Mouse (Mus musculus) left cerebral cortex, postnatal 25 days (tissue): ENCODE measurements around the gene Smc6. TPM values are rescaled to one million over a fixed set of nuclear protein-coding genes. Genes with fewer than 3 reads are reported as not detected.

Experiments
- DNase-seq, 2 experiments: peaks; one replicate each; pipeline ENCODE4 v3.0.0; 2022; ENCODE audit warnings: low spot score in 2 of 2, mixed read lengths in 1 of 2
- intact Hi-C: fragments of 180-260 bp; cut with DNase I; formaldehyde crosslinking; loops from one replicate; pipeline ENCODE4 v1.15.1; 2025
- total RNA-seq, 2 experiments: library from RNA; stranded (reverse); gene quantifications; 2 replicates each; pipeline ENCODE4 v1.2.3; 2021

The Smc6 gene
- total RNA-seq, 2 experiments from 2014 or later: 29.2 to 38.0 TPM

- intact Hi-C loops: no loop called here
- DNase-seq: no peak
These were observed 10.9 kb downstream of the Smc6 start for GRCm38 (mm10) chr12:11276632-11277031.

- intact Hi-C loops: no loop called here
- no peak for DNase-seq
These were observed 11.5 kb downstream of the Smc6 start for GRCm38 (mm10) chr12:11277207-11277606.

- no peak for DNase-seq
- intact Hi-C loops: no loop called here
These were observed 14.2 kb downstream of the Smc6 start for GRCm38 (mm10) chr12:11279886-11280285.

- intact Hi-C loops: no loop called here
- no peak for DNase-seq
These were observed 15.9 kb downstream of the Smc6 start for GRCm38 (mm10) chr12:11281584-11281983.

- no peak for DNase-seq
These were observed 20.7 kb downstream of the Smc6 start for GRCm38 (mm10) chr12:11286382-11286781.

GRCm38 (mm10) chr12:11300858-11301257 is 35.2 kb downstream of the Smc6 start:
- intact Hi-C loops: no loop called here
- DNase-seq: no peak

More at GRCm38 (mm10) chr12:11286382-11286781, 20.7 kb downstream of the Smc6 start:
- intact Hi-C loops: no loop called here

- intact Hi-C loops: no loop called here
- DNase-seq: no peak
These were observed 41.3 kb downstream of the Smc6 start for GRCm38 (mm10) chr12:11306753-11307645.

- intact Hi-C loops: loop anchor here (5.0 kb wide), 1 partner anchor 836 kb away; no protein-coding TSS in a partner anchor
- DNase-seq: no peak
These were observed 45.4 kb downstream of the Smc6 start for GRCm38 (mm10) chr12:11311106-11311505.

- intact Hi-C loops: loop anchor here (5.0 kb wide), 1 partner anchor 833 kb away; no protein-coding TSS in a partner anchor
- DNase-seq: no peak
These were observed 48.2 kb downstream of the Smc6 start for GRCm38 (mm10) chr12:11313840-11314239.

- DNase-seq: no peak
- intact Hi-C loops: no loop called here
These were observed 52.0 kb downstream of the Smc6 start for GRCm38 (mm10) chr12:11317671-11318070.

- intact Hi-C loops: no loop called here
- no peak for DNase-seq
These were observed 58.8 kb downstream of the Smc6 start for GRCm38 (mm10) chr12:11324480-11324879.

- intact Hi-C loops: no loop called here
- DNase-seq: no peak
These were observed 60.8 kb downstream of the Smc6 start for GRCm38 (mm10) chr12:11326483-11326882.

GRCm38 (mm10) chr12:11336845-11337244 is 71.2 kb downstream of the Smc6 start:
- intact Hi-C loops: loop anchor here (5.0 kb wide), 1 partner anchor 140 kb away; no protein-coding TSS in a partner anchor
- peak; percentile 49 to 60 for DNase-seq

- intact Hi-C loops: loop anchor here (5.0 kb wide), 1 partner anchor 141 kb away; no protein-coding TSS in a partner anchor
- no peak for DNase-seq
These were observed 72.6 kb downstream of the Smc6 start for GRCm38 (mm10) chr12:11338251-11338650.

- peak in 1 of 2 experiments; percentile 50 for DNase-seq
- intact Hi-C loops: no loop called here
These were observed 76.4 kb downstream of the Smc6 start for GRCm38 (mm10) chr12:11342020-11342600.

- no peak for DNase-seq
- intact Hi-C loops: no loop called here
These were observed 80.3 kb downstream of the Smc6 start for GRCm38 (mm10) chr12:11345963-11346362.

GRCm38 (mm10) chr12:11348423-11348822 is 82.7 kb downstream of the Smc6 start:
- DNase-seq: peak; percentile 55 to 95
- intact Hi-C loops: loop anchor here (1.0 to 2.0 kb wide), 2 partner anchors 88 to 108 kb away; partner anchors contain the start of genes Rad51ap2 and Vsnl1

- intact Hi-C loops: loop anchor here (2.0 to 5.0 kb wide), 2 partner anchors 87 to 797 kb away; partner anchors contain the start of gene Vsnl1
These were observed 84.2 kb downstream of the Smc6 start for GRCm38 (mm10) chr12:11349870-11350269.

GRCm38 (mm10) chr12:11350895-11351294 is 85.2 kb downstream of the Smc6 start:
- intact Hi-C loops: loop anchor here (5.0 kb wide), 1 partner anchor 796 kb away; no protein-coding TSS in a partner anchor
- DNase-seq: peak; percentile 79 to 91

More at GRCm38 (mm10) chr12:11349870-11350269, 84.2 kb downstream of the Smc6 start:
- DNase-seq: peak in 1 of 2 experiments; percentile 86

- intact Hi-C loops: no loop called here
- DNase-seq: no peak
These were observed 96.7 kb downstream of the Smc6 start for GRCm38 (mm10) chr12:11362435-11362834.
